Mouse (Mus musculus): ENCODE data around the gene Wwox. TPM values are rescaled to one million over a fixed set of nuclear protein-coding genes. Genes with fewer than 3 reads are reported as not detected.

Gene Wwox
- total RNA-seq, 2 experiments from 2014 or later, result 4.6 to 4.8 TPM

GRCm38 (mm10) chr8:115126081-115126480 lies 686.6 kb downstream of the Wwox start:
- intact Hi-C loops (cut with DNase I), result no loop called here
- DNase-seq, result no peak

GRCm38 (mm10) chr8:115126674-115127073 lies 687.2 kb downstream of the Wwox start:
- no peak for DNase-seq
- intact Hi-C loops (cut with DNase I), result no loop called here

GRCm38 (mm10) chr8:115129307-115129706 lies 689.9 kb downstream of the Wwox start:
- no peak for DNase-seq
- intact Hi-C loops (cut with DNase I), result no loop called here

GRCm38 (mm10) chr8:115133119-115133518 lies 693.7 kb downstream of the Wwox start:
- no peak for DNase-seq
- intact Hi-C loops (cut with DNase I), result no loop called here

GRCm38 (mm10) chr8:115133711-115134218 lies 694.3 kb downstream of the Wwox start:
- intact Hi-C loops (cut with DNase I), result no loop called here
- no peak for DNase-seq

GRCm38 (mm10) chr8:115136888-115137287 lies 697.4 kb downstream of the Wwox start:
- DNase-seq, result no peak
- intact Hi-C loops (cut with DNase I), result no loop called here

GRCm38 (mm10) chr8:115141614-115142013 lies 702.2 kb downstream of the Wwox start:
- no peak for DNase-seq
- intact Hi-C loops (cut with DNase I), result no loop called here

GRCm38 (mm10) chr8:115143530-115144320 lies 704.3 kb downstream of the Wwox start:
- no peak for DNase-seq
- intact Hi-C loops (cut with DNase I), result no loop called here

- intact Hi-C loops (cut with DNase I), result no loop called here
- peak in 1 of 2 experiments; percentile 34 for DNase-seq
These were observed 707.6 kb downstream of the Wwox start for GRCm38 (mm10) chr8:115147006-115147405.

GRCm38 (mm10) chr8:115150446-115151109 lies 711.1 kb downstream of the Wwox start:
- intact Hi-C loops (cut with DNase I), result no loop called here
- DNase-seq, result no peak

- intact Hi-C loops (cut with DNase I), result no loop called here
- no peak for DNase-seq
These were observed 712.0 kb downstream of the Wwox start for GRCm38 (mm10) chr8:115151416-115151815.

- DNase-seq, result no peak
- intact Hi-C loops (cut with DNase I), result no loop called here
These were observed 714.6 kb downstream of the Wwox start for GRCm38 (mm10) chr8:115154096-115154495.

- intact Hi-C loops (cut with DNase I), result loop anchor here (5.0 kb wide), 2 partner anchors 384 to 551 kb away; partner anchors contain the start of gene Maf
- DNase-seq, result no peak
These were observed 716.7 kb downstream of the Wwox start for GRCm38 (mm10) chr8:115156142-115156541.

GRCm38 (mm10) chr8:115157977-115158720 lies 718.7 kb downstream of the Wwox start:
- no peak for DNase-seq
- intact Hi-C loops (cut with DNase I), result loop anchor here (5.0 kb wide), 2 partner anchors 386 to 549 kb away; partner anchors contain the start of gene Maf

GRCm38 (mm10) chr8:115158721-115159111 lies 719.3 kb downstream of the Wwox start:
- intact Hi-C loops (cut with DNase I), result loop anchor here (5.0 kb wide), 2 partner anchors 386 to 549 kb away; partner anchors contain the start of gene Maf
- peak in 1 of 2 experiments; percentile 25 for DNase-seq

- peak; percentile 28 to 48 for DNase-seq
- intact Hi-C loops (cut with DNase I), result loop anchor here (5.0 kb wide), 2 partner anchors 387 to 548 kb away; partner anchors contain the start of gene Maf
These were observed 719.8 kb downstream of the Wwox start for GRCm38 (mm10) chr8:115159208-115159607.

- intact Hi-C loops (cut with DNase I), result loop anchor here (5.0 kb wide), 2 partner anchors 388 to 547 kb away; partner anchors contain the start of gene Maf
- DNase-seq, result peak; percentile 35 to 47
These were observed 720.4 kb downstream of the Wwox start for GRCm38 (mm10) chr8:115159711-115160374.

GRCm38 (mm10) chr8:115160407-115160806 lies 721.0 kb downstream of the Wwox start:
- intact Hi-C loops (cut with DNase I), result no loop called here
- no peak for DNase-seq

GRCm38 (mm10) chr8:115161520-115161919 lies 722.1 kb downstream of the Wwox start:
- intact Hi-C loops (cut with DNase I), result no loop called here
- DNase-seq, result no peak

GRCm38 (mm10) chr8:115164872-115165271 lies 725.4 kb downstream of the Wwox start:
- DNase-seq, result no peak
- intact Hi-C loops (cut with DNase I), result no loop called here

All from heart, postnatal 36 days (tissue).